Mouse (Mus musculus) heart, adult 2 months (tissue): ENCODE measurements at regions not wholly inside any gene's neighbourhood (a gene's known extent, or its start where the extent isn't known, plus 50 kb on each side); places are given as distances from the start of the nearest gene placed in this dataset.
A peak's percentile ranks its signal among the peaks of the same experiment; 100 is the strongest.

Experiments
- DNase-seq, 2 experiments: peaks; one replicate each; pipeline ENCODE4 v3.0.0; 2021
- H3K27ac ChIP-seq: fragments of 200-600 bp; 2 replicates; pipeline ENCODE4 v1.8.1; 2022
- H3K27me3 ChIP-seq: fragments of 200-500 bp; 2 replicates; pipeline ENCODE4 v1.6.1; 2012; ENCODE audit warnings: mild to moderate bottlenecking, low read length, inconsistent platforms, mixed read lengths; ENCODE audit not compliant: control insufficient read depth, insufficient read depth
- H3K36me3 ChIP-seq: fragments of 200-500 bp; 2 replicates; pipeline ENCODE4 v1.6.1; 2012; ENCODE audit warnings: low read length, inconsistent platforms; ENCODE audit not compliant: control insufficient read depth, insufficient read depth
- H3K4me1 ChIP-seq: fragments of 200-500 bp; 2 replicates; pipeline ENCODE4 v1.6.1; 2011; ENCODE audit warnings: low read length; ENCODE audit not compliant: control insufficient read depth, insufficient read depth
- H3K4me3 ChIP-seq: fragments of 200-600 bp; 2 replicates; pipeline ENCODE4 v1.8.1; 2022
- H3K79me2 ChIP-seq: fragments of 200-500 bp; replicated peaks from 2 replicates; pipeline ENCODE4 v1.6.1; 2012; ENCODE audit warnings: mild to moderate bottlenecking, inconsistent platforms, low read length, moderate library complexity, mixed read lengths; ENCODE audit not compliant: control insufficient read depth, insufficient read depth
- H3K9ac ChIP-seq: fragments of 200-500 bp; 2 replicates; pipeline ENCODE4 v1.6.1; 2012; ENCODE audit warnings: low read depth, mild to moderate bottlenecking, control low read depth, inconsistent platforms, low read length, mixed read lengths
- CTCF ChIP-seq: fragments of 200-600 bp; IDR thresholded peaks from 2 replicates; pipeline ENCODE4 v1.8.1; 2022; ENCODE audit warnings: antibody characterized with exemption, mild to moderate bottlenecking, moderate library complexity
- EP300 ChIP-seq: fragments of 200-500 bp; IDR thresholded peaks from 2 replicates; pipeline ENCODE4 v1.6.1; 2011; ENCODE audit warnings: low read depth, low read length, control low read depth; ENCODE audit not compliant: insufficient read depth
- POLR2A ChIP-seq: fragments of 200-500 bp; IDR thresholded peaks from 2 replicates; pipeline ENCODE4 v1.6.1; 2011; ENCODE audit warnings: mild to moderate bottlenecking, low read depth, low read length, control low read depth; ENCODE audit not compliant: insufficient read depth
- WGBS: fragments of 180-500 bp; shearing (Covaris S2); methylation state at CpG from one replicate; pipeline ENCODE4 v1.1.7; 2018; 5-methylcytosine and 5-hydroxymethylcytosine counted together
- intact Hi-C: fragments of 180-260 bp; cut with DNase I; formaldehyde crosslinking; loops from one replicate; pipeline ENCODE4 v1.15.1; 2025

DNA sequence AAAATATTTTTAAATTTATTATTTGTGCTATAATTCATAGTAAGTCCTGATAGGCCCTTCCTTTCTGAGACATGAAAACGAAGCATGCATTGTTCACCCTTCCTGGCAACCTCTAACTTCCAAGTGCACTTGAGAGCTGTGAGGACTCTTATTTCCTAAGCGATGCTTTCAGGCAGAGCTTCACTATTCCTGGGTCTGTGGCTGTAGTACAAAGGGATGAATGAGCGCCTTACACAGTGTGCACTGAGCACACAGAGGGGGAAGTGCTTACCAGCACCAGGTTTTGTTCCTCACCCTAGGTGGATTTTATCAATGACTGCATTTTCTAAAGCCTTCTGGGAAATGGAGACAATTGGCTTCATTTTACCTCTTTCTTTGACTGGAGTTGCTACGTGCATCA lies 428.4 kb upstream of the Intu start:
- H3K27me3 ChIP-seq = no peaks in the 10 kb centered on the region
- no peaks in the 10 kb centered on the region for H3K4me1 ChIP-seq
- no peak for TF ChIP-seq CTCF
- TF ChIP-seq EP300 = no peak
- TF ChIP-seq POLR2A = no peak
- WGBS = 72% methylated on average over 4 of the region's 4 CpGs
- no peaks in the 10 kb centered on the region for H3K36me3 ChIP-seq
- no peaks in the 10 kb centered on the region for H3K79me2 ChIP-seq
- no peak for DNase-seq
- intact Hi-C loops = no loop called here
- no peak overlapping the region for H3K4me3 ChIP-seq
- no peak overlapping the region for H3K9ac ChIP-seq
- H3K27ac ChIP-seq = no peak overlapping the region

DNA sequence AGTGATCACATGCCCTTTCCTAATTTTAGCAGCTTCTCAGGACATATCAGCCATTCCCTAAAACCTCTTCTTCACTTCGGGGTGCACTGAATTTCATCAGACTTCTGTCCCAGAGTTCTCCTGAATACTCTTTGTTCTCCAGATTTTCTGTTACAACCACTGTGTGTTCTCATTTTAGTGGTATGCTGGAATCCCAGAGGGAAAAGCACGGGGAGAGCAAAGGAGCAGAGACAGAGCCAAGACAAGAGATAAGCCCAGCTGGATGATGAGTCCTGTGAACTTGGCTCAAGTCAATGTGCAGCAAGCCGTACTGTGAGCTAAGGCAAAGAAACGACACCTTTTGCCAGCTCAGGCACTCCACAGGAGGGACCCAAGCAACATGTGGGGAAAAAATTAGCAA lies 416.3 kb upstream of the Intu start:
- DNase-seq = peak; percentile 20 to 35
- H3K4me3 ChIP-seq = no peak overlapping the region
- H3K79me2 ChIP-seq = no peaks in the 10 kb centered on the region
- 19% methylated on average over 4 of the region's 4 CpGs for WGBS
- no peaks in the 10 kb centered on the region for H3K27me3 ChIP-seq
- no peak overlapping the region for H3K27ac ChIP-seq
- H3K4me1 ChIP-seq = no peaks in the 10 kb centered on the region
- H3K9ac ChIP-seq = no peak overlapping the region
- intact Hi-C loops = no loop called here
- H3K36me3 ChIP-seq = no peaks in the 10 kb centered on the region
- TF ChIP-seq POLR2A (no peak), CTCF (no peak), EP300 (no peak)

DNA sequence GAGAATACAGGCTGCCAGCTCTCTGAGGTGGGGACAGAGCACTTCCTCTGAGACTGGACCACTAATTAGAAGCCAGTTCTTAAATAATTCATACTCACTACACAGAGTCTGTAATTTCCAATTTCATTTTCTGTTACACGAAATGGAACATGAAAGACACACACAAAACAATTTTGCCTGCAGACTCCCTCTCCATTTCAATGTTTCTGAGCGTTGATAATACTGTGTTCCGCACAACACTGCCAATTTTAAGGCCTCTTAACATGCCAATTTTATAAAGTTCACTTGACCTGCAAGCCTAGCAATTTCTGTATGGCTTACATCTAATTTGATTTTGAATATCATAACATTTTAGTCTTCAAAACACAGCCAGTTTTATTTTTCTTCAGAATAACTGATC lies 412.5 kb upstream of the Intu start:
- H3K36me3 ChIP-seq = no peaks in the 10 kb centered on the region
- H3K9ac ChIP-seq = no peak overlapping the region
- 67% methylated on average over 3 of the region's 3 CpGs for WGBS
- intact Hi-C loops = no loop called here
- no peak for TF ChIP-seq CTCF
- TF ChIP-seq EP300 = no peak
- TF ChIP-seq POLR2A = no peak
- no peaks in the 10 kb centered on the region for H3K27me3 ChIP-seq
- H3K4me1 ChIP-seq = no peaks in the 10 kb centered on the region
- DNase-seq = no peak
- no peaks in the 10 kb centered on the region for H3K79me2 ChIP-seq
- no peak overlapping the region for H3K4me3 ChIP-seq
- no peak overlapping the region for H3K27ac ChIP-seq

DNA sequence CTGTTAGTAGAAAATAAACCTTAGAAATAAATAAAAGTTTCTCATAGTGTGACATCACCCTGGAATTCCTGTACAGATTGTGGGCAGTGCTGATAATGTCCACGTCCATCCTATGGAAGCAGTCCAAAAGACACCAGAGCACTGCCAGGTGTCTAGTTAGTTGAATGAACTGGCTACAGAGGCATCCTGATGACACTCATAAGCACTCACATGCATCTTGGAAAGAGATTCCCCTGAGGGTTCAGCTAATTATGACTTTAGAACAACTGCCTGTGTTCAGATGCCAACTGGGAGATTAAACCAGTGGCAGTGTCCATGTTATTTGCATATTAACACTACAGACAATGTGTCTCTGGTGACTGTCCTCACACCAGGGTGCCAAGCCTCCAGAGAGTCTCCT lies 411.6 kb upstream of the Intu start:
- H3K27me3 ChIP-seq = no peaks in the 10 kb centered on the region
- intact Hi-C loops = no loop called here
- 17% methylated on average over 1 of the region's 1 CpGs for WGBS
- H3K79me2 ChIP-seq = no peaks in the 10 kb centered on the region
- no peaks in the 10 kb centered on the region for H3K36me3 ChIP-seq
- H3K4me1 ChIP-seq = no peaks in the 10 kb centered on the region
- no peak overlapping the region for H3K9ac ChIP-seq
- TF ChIP-seq CTCF = no peak
- TF ChIP-seq EP300 = no peak
- no peak for TF ChIP-seq POLR2A
- no peak overlapping the region for H3K27ac ChIP-seq
- no peak overlapping the region for H3K4me3 ChIP-seq
- no peak for DNase-seq

DNA sequence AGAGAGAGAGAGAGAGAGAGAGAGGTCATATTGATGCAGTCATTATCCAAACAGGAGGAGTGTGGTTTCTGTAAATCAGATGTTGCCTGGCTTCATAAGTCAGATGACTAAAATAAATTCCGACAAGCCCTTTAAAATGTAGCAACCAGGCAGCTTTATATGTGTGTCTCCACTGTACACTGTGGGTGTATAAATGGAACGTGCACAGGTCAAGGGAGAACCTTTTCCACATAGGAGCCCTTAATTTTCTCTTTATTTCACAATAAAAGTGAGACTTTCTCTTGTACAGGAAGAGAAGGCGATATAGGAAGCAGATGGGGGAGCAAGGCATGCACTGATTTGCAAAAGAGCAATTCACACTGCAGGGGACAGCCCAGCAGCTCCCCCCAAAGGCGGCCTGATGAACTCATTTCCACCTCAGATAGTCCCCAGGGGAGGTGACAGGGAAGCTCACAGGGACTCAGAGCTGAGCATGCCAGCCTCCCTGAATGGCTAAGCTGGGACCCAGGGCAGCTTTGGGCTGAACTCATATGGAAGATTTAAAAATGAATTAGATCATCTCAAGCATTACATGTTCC lies 410.7 kb upstream of the Intu start:
- intact Hi-C loops = no loop called here
- Histone ChIP-seq H3K4me1 (no peaks in the 10 kb centered on the region), H3K27ac (no peak overlapping the region), H3K27me3 (no peaks in the 10 kb centered on the region), H3K4me3 (no peak overlapping the region), H3K79me2 (no peaks in the 10 kb centered on the region), H3K9ac (no peak overlapping the region), H3K36me3 (no peaks in the 10 kb centered on the region)
- peak; percentile 13 to 30 for DNase-seq
- WGBS = 17% methylated on average over 4 of the region's 4 CpGs
- TF ChIP-seq POLR2A = no peak
- TF ChIP-seq CTCF = peak; percentile 53

DNA sequence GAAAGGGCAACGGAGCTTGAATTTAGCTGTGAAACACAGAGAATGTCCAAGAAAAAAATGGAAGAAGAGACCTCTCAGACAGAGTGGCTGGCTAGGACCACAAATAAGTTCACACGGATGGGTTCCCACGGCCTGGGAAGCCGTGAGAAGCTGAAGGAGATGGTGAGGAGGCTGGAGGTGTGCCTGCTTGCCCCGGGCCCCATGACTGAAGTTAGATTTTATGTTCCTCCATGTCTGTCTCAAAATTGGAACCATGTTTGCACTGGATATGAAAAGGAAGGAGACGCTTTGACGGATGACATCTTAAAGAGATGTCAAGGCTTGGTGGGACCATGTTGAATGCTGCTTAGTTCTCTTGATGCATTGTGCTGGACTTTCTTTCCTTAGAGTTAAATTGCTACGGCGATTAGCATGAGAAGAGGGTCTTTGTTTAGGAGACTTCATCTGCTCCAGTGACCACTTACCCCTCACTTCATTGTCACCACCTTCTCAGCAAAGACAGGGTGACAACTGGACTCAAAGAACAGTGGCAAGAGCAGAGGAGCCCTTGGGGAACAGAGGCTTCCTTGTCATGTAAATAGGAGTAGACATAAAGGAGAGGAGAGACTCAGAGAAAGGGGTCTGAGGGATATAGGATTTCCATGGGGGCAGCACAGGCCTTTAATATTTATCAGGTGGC lies 407.4 kb upstream of the Intu start:
- H3K27ac ChIP-seq = no peak overlapping the region
- no peaks in the 10 kb centered on the region for H3K27me3 ChIP-seq
- no peaks in the 10 kb centered on the region for H3K79me2 ChIP-seq
- H3K4me3 ChIP-seq = no peak overlapping the region
- intact Hi-C loops = no loop called here
- WGBS = 90% methylated on average over 9 of the region's 9 CpGs
- TF ChIP-seq EP300 (no peak), CTCF (no peak), POLR2A (no peak)
- no peaks in the 10 kb centered on the region for H3K4me1 ChIP-seq
- H3K9ac ChIP-seq = no peak overlapping the region
- H3K36me3 ChIP-seq = no peaks in the 10 kb centered on the region
- DNase-seq = no peak
